Mouse (Mus musculus) small intestine, adult 2 months (tissue): ENCODE measurements around the gene Cpxm2. TPM values are rescaled to one million over a fixed set of nuclear protein-coding genes. Genes with fewer than 3 reads are reported as not detected.

Source experiments
- H3K27ac ChIP-seq: fragments of 200-500 bp; 2 replicates; pipeline ENCODE4 v1.5.1; 2012; ENCODE audit warnings: low read depth, low read length, control low read depth, inconsistent platforms; ENCODE audit not compliant: insufficient read depth
- H3K27me3 ChIP-seq: fragments of 200-500 bp; 2 replicates; pipeline ENCODE4 v1.6.1; 2012; ENCODE audit warnings: mild to moderate bottlenecking, moderate library complexity, low read length, inconsistent platforms; ENCODE audit not compliant: control insufficient read depth, insufficient read depth
- H3K36me3 ChIP-seq: fragments of 200-500 bp; 2 replicates; pipeline ENCODE4 v1.6.1; 2012; ENCODE audit warnings: mild to moderate bottlenecking, low read length, control low read depth, inconsistent platforms; ENCODE audit not compliant: control insufficient read depth, insufficient read depth
- H3K4me1 ChIP-seq: fragments of 200-500 bp; 2 replicates; pipeline ENCODE4 v1.6.1; 2012; ENCODE audit warnings: low read length, inconsistent platforms, mixed read lengths; ENCODE audit not compliant: control insufficient read depth, insufficient read depth, insufficient read length
- H3K4me3 ChIP-seq: fragments of 200-500 bp; 2 replicates; pipeline ENCODE4 v1.5.1; 2012; ENCODE audit warnings: low read depth, mild to moderate bottlenecking, control low read depth, inconsistent platforms, low read length, moderate library complexity
- CTCF ChIP-seq: fragments of 200-500 bp; IDR thresholded peaks from 2 replicates; pipeline ENCODE4 v1.5.1; 2012; ENCODE audit warnings: low read depth, mild to moderate bottlenecking, control low read depth, inconsistent platforms, low read length, moderate library complexity, mixed read lengths; ENCODE audit not compliant: insufficient replicate concordance, insufficient read length; ENCODE audit errors: extremely low read depth
- POLR2A ChIP-seq: fragments of 200-500 bp; IDR thresholded peaks from 2 replicates; pipeline ENCODE4 v1.6.1; 2012; ENCODE audit warnings: low read depth, mild to moderate bottlenecking, control low read depth, inconsistent platforms, low read length, moderate library complexity
- WGBS: fragments of 180-500 bp; shearing (Covaris S2); methylation state at CpG from one replicate; pipeline ENCODE4 v1.1.7; 2018; 5-methylcytosine and 5-hydroxymethylcytosine counted together
- polyA plus RNA-seq: library from polyadenylated mRNA; depleted of rRNA; stranded (reverse); fragments of >200 nt; gene quantifications from 2 replicates; pipeline ENCODE4 v1.2.3, GENCODE M21; 2012

The Cpxm2 gene
- polyA plus RNA-seq, 1 experiment = 5.9 TPM

DNA sequence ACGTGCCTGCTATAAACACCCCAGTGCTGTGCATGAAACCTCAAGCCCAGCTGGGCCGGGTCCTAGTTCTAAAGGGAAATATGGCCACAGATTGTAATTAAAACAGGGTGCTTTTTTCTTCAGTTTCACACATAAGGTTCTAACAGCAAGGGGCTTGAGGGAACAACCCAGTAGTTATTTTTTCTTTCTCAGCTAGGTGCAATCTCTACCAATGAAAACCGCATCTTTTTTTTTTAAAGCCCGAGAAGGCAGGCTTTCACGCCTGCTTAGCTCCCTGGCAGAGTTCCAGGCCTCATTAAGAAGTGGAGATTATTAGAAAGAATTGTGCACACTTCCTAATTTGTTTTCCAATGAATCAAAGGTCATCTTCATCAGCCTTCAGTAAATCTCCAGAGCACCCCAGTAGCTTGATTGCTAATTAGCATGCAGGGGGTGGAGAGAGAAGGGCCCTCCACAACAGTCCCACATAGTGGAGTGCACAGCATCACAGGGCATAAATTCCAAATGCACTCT, 29.4 kb upstream of the Cpxm2 start:
- TF ChIP-seq CTCF (no peak), POLR2A (no peak)
- Histone ChIP-seq H3K27ac (no peak overlapping the region), H3K4me3 (no peak overlapping the region), H3K4me1 (no peaks in the 10 kb centered on the region), H3K27me3 (no peaks in the 10 kb centered on the region), H3K36me3 (no peaks in the 10 kb centered on the region)
- WGBS = 42% methylated on average over 5 of the region's 5 CpGs

DNA sequence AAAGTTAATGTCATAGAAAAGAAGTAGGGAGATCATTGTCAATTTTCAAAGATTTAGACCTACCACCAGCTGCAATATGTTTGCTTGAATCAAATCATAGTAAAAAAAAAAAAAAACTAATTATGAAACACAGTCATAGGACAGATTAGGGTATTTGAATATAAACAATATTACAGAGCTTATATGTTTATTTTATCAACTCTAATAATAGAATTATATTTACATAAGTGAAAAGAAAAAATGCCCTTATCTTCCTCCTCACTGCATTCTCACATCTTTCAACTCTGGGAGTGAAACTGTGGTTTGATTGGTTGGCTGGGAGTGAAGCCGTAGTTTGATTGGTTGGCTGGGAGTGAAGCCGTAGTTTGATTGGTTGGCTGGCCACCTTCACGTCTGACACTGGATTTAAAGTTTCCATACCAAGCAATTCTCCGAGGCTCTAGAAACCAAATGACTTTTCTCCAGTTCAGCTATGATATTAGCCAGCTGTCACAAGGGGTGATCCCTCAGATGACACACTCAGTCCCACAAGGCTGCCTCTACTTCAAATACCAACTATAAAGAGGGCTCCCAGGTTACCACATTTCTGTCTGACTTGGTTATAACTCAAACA, 27.2 kb upstream of the Cpxm2 start:
- H3K36me3 ChIP-seq = no peaks in the 10 kb centered on the region
- TF ChIP-seq CTCF (no peak), POLR2A (no peak)
- no peaks in the 10 kb centered on the region for H3K27me3 ChIP-seq
- no peaks in the 10 kb centered on the region for H3K4me1 ChIP-seq
- H3K27ac ChIP-seq = no peak overlapping the region
- 83% methylated on average over 4 of the region's 4 CpGs for WGBS
- no peak overlapping the region for H3K4me3 ChIP-seq

DNA sequence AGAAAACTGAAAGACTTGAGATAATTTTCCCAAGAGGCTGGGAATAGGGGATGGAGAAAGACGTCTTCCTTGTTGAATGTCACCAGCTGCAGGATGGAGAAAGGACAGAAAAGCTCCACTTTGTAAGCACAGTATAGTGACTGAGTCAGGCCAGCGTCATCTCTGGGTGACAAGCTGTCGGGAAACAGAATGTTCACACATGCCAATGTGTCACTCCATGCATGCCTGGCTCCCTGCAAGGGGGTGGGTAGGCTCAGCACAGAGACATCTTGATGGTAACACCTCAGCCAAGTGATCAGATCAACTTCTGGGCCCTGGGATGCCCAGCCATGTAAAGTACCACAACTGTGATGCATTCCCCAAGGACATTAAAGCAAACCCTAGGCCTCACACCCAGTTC, 26.5 kb upstream of the Cpxm2 start:
- H3K36me3 ChIP-seq = no peaks in the 10 kb centered on the region
- WGBS = 83% methylated on average over 3 of the region's 3 CpGs
- no peaks in the 10 kb centered on the region for H3K4me1 ChIP-seq
- H3K27me3 ChIP-seq = no peaks in the 10 kb centered on the region
- no peak overlapping the region for H3K4me3 ChIP-seq
- TF ChIP-seq POLR2A (no peak), CTCF (no peak)
- no peak overlapping the region for H3K27ac ChIP-seq

DNA sequence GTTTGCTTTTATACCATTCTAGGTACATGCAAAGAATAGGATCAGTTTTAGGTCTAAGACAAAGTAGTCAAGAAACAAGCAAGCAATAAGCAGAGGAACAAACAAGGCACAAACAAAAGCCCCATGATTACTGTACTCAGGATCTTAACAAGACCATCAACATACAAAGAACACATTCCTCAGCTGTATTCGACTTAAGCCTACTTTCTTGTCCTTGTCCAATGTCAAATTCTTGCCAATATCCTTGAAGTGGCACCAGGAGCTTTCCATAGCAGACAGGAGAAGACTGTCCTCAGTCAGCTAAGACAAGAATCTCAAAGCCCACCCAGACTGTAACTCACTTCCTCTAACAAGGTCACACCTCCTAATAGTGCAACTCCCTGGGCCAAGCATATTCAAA, 24.5 kb upstream of the Cpxm2 start:
- no peaks in the 10 kb centered on the region for H3K36me3 ChIP-seq
- no peak for TF ChIP-seq POLR2A
- TF ChIP-seq CTCF = no peak
- H3K4me1 ChIP-seq = no peaks in the 10 kb centered on the region
- 35% methylated on average over 1 of the region's 1 CpGs for WGBS
- H3K4me3 ChIP-seq = no peak overlapping the region
- H3K27me3 ChIP-seq = no peaks in the 10 kb centered on the region
- H3K27ac ChIP-seq = no peak overlapping the region

DNA sequence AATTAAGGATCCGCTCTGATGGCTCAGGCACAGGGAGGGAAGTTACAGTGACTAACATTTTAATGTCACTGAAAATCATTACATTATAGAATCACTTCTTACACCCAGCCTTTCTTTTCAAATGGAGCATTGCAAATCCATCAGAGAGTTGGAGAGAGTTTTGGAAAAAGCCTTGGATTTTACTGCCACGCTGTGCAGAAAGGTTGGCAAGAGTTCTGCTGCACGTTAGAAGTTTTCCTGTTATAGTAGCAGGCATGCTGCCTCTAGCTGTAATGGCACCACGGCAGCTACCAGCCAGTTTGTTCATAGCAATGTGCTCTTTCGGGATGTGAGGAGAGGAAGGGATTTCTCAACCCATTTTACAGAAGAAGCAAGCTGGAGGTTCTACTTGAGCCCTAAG, 20.2 kb upstream of the Cpxm2 start:
- no peaks in the 10 kb centered on the region for H3K36me3 ChIP-seq
- TF ChIP-seq POLR2A (no peak), CTCF (no peak)
- 85% methylated on average over 5 of the region's 5 CpGs for WGBS
- no peak overlapping the region for H3K27ac ChIP-seq
- no peak overlapping the region for H3K4me3 ChIP-seq
- no peaks in the 10 kb centered on the region for H3K27me3 ChIP-seq
- no peaks in the 10 kb centered on the region for H3K4me1 ChIP-seq

DNA sequence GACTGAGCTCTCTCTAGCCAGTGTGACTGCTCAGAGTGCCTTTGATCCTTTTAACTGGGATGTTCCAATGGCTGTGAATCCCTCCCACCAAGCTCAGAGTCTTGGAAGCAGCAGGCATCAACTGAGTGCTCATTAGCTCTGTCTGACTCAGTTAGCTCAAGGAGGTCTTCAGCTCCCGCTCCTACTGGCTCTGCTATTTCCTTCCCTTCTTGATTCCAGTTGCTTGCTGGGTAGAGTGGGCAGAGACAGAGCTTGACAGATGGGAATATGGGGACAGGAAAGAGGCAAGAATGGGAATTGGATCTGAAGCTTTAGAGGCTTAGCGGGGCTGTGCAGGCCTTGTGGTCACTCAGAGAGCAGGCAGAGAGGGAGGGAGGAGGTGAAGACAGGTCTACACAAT, 19.8 kb upstream of the Cpxm2 start:
- Histone ChIP-seq H3K4me1 (no peaks in the 10 kb centered on the region), H3K27ac (no peak overlapping the region), H3K4me3 (no peak overlapping the region), H3K36me3 (no peaks in the 10 kb centered on the region), H3K27me3 (no peaks in the 10 kb centered on the region)
- TF ChIP-seq POLR2A = no peak
- WGBS = 88% methylated on average over 2 of the region's 2 CpGs

DNA sequence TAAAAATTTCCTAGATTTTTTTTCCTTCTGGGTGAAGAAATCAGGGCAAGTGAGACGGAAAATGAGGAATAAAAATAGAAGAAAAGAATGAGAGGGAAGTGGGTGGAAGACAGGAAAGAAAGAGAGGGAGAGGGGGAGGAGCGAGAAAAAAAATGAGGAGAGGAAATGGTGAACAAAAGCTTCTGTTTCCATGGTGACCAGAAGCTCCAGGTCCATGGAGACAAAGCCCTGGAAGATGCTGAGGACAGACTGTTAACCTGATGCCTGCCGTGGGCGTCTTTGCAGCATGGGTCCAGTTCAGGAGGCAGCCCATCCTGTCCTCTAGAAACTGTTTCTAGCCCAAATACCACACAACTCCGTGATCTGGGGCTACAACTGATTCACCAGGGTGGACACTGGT, 17.7 kb upstream of the Cpxm2 start:
- TF ChIP-seq CTCF (no peak), POLR2A (no peak)
- Histone ChIP-seq H3K27me3 (no peaks in the 10 kb centered on the region), H3K4me1 (no peaks in the 10 kb centered on the region), H3K27ac (no peak overlapping the region), H3K4me3 (no peak overlapping the region), H3K36me3 (no peaks in the 10 kb centered on the region)
- 74% methylated on average over 5 of the region's 5 CpGs for WGBS
